Mouse (Mus musculus) C2C12 (cell line): ENCODE measurements around the gene Mtcl1.

Experiments used
- CEBPB ChIP-seq: IDR thresholded peaks from one replicate; pipeline ENCODE4 v1.6.1; 2011; ENCODE audit warnings: low read depth, mild to moderate bottlenecking, control low read depth, moderate library complexity
- CTCF ChIP-seq: IDR thresholded peaks from one replicate; pipeline ENCODE4 v1.5.1; 2011; ENCODE audit not compliant: control insufficient read depth, insufficient read depth, insufficient read length
- MAX ChIP-seq: IDR thresholded peaks from one replicate; pipeline ENCODE4 v1.6.1; 2011; ENCODE audit warnings: mild to moderate bottlenecking, control low read depth
- MYOD1 ChIP-seq: IDR thresholded peaks from one replicate; pipeline ENCODE4 v1.6.1; 2011; ENCODE audit warnings: low read depth; ENCODE audit not compliant: control insufficient read depth, insufficient read length

DNA sequence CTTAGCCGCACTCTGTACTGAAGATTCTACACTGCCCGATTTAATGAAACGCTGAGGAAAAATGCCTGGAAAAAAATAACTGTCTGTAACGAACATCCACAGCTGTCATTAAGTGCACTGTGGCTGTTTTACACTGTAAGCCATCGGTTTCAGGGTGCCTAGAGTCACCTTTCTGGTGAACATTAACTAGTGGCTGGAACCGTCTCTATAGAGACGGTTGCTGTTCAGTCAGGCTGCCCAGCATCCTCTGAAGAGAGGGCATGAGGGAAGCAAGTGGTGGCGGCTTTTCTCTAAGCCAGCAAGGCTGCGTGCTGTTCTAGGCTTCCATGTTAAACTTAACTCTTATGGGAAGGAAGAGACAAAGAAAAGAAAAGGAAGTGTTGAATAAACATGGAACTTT, 47.0 kb upstream of the Mtcl1 start:
- no peak for TF ChIP-seq CTCF
- no peak for TF ChIP-seq MAX
- no peak for TF ChIP-seq CEBPB
- no peak for TF ChIP-seq MYOD1
